Mouse (Mus musculus) spleen, adult 2 months (tissue): ENCODE measurements at regions not wholly inside any gene's neighbourhood (a gene's known extent, or its start where the extent isn't known, plus 50 kb on each side); places are given as distances from the start of the nearest gene placed in this dataset.

ENCODE experiments used
- CTCF ChIP-seq: fragments of 200-500 bp; IDR thresholded peaks from 2 replicates; pipeline ENCODE4 v1.5.1; 2011; ENCODE audit warnings: mild to moderate bottlenecking, inconsistent platforms; ENCODE audit not compliant: insufficient read depth, insufficient read length, insufficient replicate concordance; ENCODE audit errors: extremely low read depth
- POLR2A ChIP-seq: fragments of 200-500 bp; IDR thresholded peaks from 2 replicates; pipeline ENCODE4 v1.6.1; 2011; ENCODE audit warnings: low read depth, low read length, inconsistent platforms

- TF ChIP-seq POLR2A (no peak), CTCF (no peak)
Observed at GRCm38 (mm10) chr15:5416031-5416430, 172.0 kb upstream of the Ptger4 start.
